Mouse (Mus musculus): Measurements from ENCODE around the gene Hspa2. TPM values are rescaled to one million over a fixed set of nuclear protein-coding genes. Genes with fewer than 3 reads are reported as not detected.

Hspa2 gene
- polyA plus RNA-seq, 1 experiment from 2014 or later: 4.9 TPM

- DNase-seq (ENCODE audit: low spot score): peak; percentile 85
- under 1% methylated on average over 61 of the region's 63 CpGs for WGBS
- Histone ChIP-seq H3K36me3 (no peaks in the 10 kb centered on the region), H3K27ac (replicated peaks) (peak overlapping the region; percentile 100), H3K9me3 (replicated peaks) (no peaks in the 10 kb centered on the region), H3K4me3 (peak overlapping the region; percentile 94), H3K27me3 (ENCODE audit: low read depth, poor library complexity, severe bottlenecking) (no peaks in the 10 kb centered on the region), H3K4me1 (peaks cover 57% of the 10 kb centered on the region)
Observed at GRCm38 (mm10) chr12:76370831-76371571, 33.0 kb upstream of the Hspa2 start.

- Histone ChIP-seq H3K4me1 (peaks cover 48% of the 10 kb centered on the region), H3K27me3 (ENCODE audit: low read depth, poor library complexity, severe bottlenecking) (no peaks in the 10 kb centered on the region), H3K9me3 (replicated peaks) (no peaks in the 10 kb centered on the region), H3K36me3 (no peaks in the 10 kb centered on the region), H3K4me3 (peak overlapping the region; percentile 94), H3K27ac (replicated peaks) (no peak overlapping the region)
- DNase-seq (ENCODE audit: low spot score): no peak
- 49% methylated on average over 7 of the region's 7 CpGs for WGBS
Observed at GRCm38 (mm10) chr12:76372046-76372445, 31.9 kb upstream of the Hspa2 start.

- Histone ChIP-seq H3K27ac (replicated peaks) (no peak overlapping the region), H3K36me3 (no peaks in the 10 kb centered on the region), H3K27me3 (ENCODE audit: low read depth, poor library complexity, severe bottlenecking) (no peaks in the 10 kb centered on the region), H3K4me3 (no peak overlapping the region; the same call in 1 of the 2 replicates), H3K4me1 (peaks cover 39% of the 10 kb centered on the region), H3K9me3 (replicated peaks) (no peaks in the 10 kb centered on the region)
- DNase-seq (ENCODE audit: low spot score): no peak
- WGBS: 70% methylated on average over 6 of the region's 7 CpGs
Observed at GRCm38 (mm10) chr12:76372881-76373818, 30.8 kb upstream of the Hspa2 start.

GRCm38 (mm10) chr12:76373991-76374390 is 30.0 kb upstream of the Hspa2 start:
- DNase-seq (ENCODE audit: low spot score): no peak
- Histone ChIP-seq H3K4me3 (no peak overlapping the region), H3K27ac (replicated peaks) (no peak overlapping the region), H3K9me3 (replicated peaks) (no peaks in the 10 kb centered on the region), H3K4me1 (peaks cover 31% of the 10 kb centered on the region), H3K27me3 (ENCODE audit: low read depth, poor library complexity, severe bottlenecking) (no peaks in the 10 kb centered on the region), H3K36me3 (no peaks in the 10 kb centered on the region)
- WGBS: 85% methylated on average over 6 of the region's 6 CpGs

- no peak overlapping the region for H3K4me3 ChIP-seq
- 90% methylated on average over 4 of the region's 4 CpGs for WGBS
- no peak for DNase-seq (ENCODE audit: low spot score)
- H3K4me1 ChIP-seq: peaks cover 30% of the 10 kb centered on the region
- H3K27me3 ChIP-seq (ENCODE audit: low read depth, poor library complexity, severe bottlenecking): no peaks in the 10 kb centered on the region
- no peak overlapping the region for H3K27ac ChIP-seq (replicated peaks)
- H3K9me3 ChIP-seq (replicated peaks): no peaks in the 10 kb centered on the region
- H3K36me3 ChIP-seq: no peaks in the 10 kb centered on the region
Observed at GRCm38 (mm10) chr12:76374911-76375310, 29.1 kb upstream of the Hspa2 start.

- Histone ChIP-seq H3K4me3 (no peak overlapping the region), H3K27me3 (ENCODE audit: low read depth, poor library complexity, severe bottlenecking) (no peaks in the 10 kb centered on the region), H3K36me3 (peaks cover 4% of the 10 kb centered on the region), H3K4me1 (peaks cover 27% of the 10 kb centered on the region), H3K9me3 (replicated peaks) (no peaks in the 10 kb centered on the region), H3K27ac (replicated peaks) (no peak overlapping the region)
- no peak for DNase-seq (ENCODE audit: low spot score)
- WGBS: 94% methylated on average over 3 of the region's 3 CpGs
Observed at GRCm38 (mm10) chr12:76375506-76375905, 28.5 kb upstream of the Hspa2 start.

GRCm38 (mm10) chr12:76376649-76377048 is 27.3 kb upstream of the Hspa2 start:
- Histone ChIP-seq H3K27me3 (ENCODE audit: low read depth, poor library complexity, severe bottlenecking) (no peaks in the 10 kb centered on the region), H3K9me3 (replicated peaks) (no peaks in the 10 kb centered on the region), H3K4me3 (no peak overlapping the region), H3K4me1 (peaks cover 24% of the 10 kb centered on the region), H3K27ac (replicated peaks) (no peak overlapping the region; the same call in 1 of the 2 replicates), H3K36me3 (peaks cover 14% of the 10 kb centered on the region)
- 52% methylated on average over 7 of the region's 7 CpGs for WGBS
- DNase-seq (ENCODE audit: low spot score): no peak

GRCm38 (mm10) chr12:76377059-76377458 is 26.9 kb upstream of the Hspa2 start:
- 97% methylated on average over 6 of the region's 6 CpGs for WGBS
- H3K9me3 ChIP-seq (replicated peaks): no peaks in the 10 kb centered on the region
- H3K4me1 ChIP-seq: peaks cover 20% of the 10 kb centered on the region
- H3K4me3 ChIP-seq: no peak overlapping the region
- H3K27ac ChIP-seq (replicated peaks): no peak overlapping the region
- peaks cover 14% of the 10 kb centered on the region for H3K36me3 ChIP-seq
- no peak for DNase-seq (ENCODE audit: low spot score)
- no peaks in the 10 kb centered on the region for H3K27me3 ChIP-seq (ENCODE audit: low read depth, poor library complexity, severe bottlenecking)

- peaks cover 16% of the 10 kb centered on the region for H3K36me3 ChIP-seq
- H3K27ac ChIP-seq (replicated peaks): no peak overlapping the region
- H3K27me3 ChIP-seq (ENCODE audit: low read depth, poor library complexity, severe bottlenecking): no peaks in the 10 kb centered on the region
- H3K4me1 ChIP-seq: peaks cover 13% of the 10 kb centered on the region
- H3K4me3 ChIP-seq: no peak overlapping the region
- H3K9me3 ChIP-seq (replicated peaks): no peaks in the 10 kb centered on the region
- DNase-seq (ENCODE audit: low spot score): no peak
- 92% methylated on average over 3 of the region's 3 CpGs for WGBS
Observed at GRCm38 (mm10) chr12:76377726-76378125, 26.2 kb upstream of the Hspa2 start.

- Histone ChIP-seq H3K9me3 (replicated peaks) (no peaks in the 10 kb centered on the region), H3K36me3 (peaks cover 24% of the 10 kb centered on the region), H3K4me1 (peaks cover 9% of the 10 kb centered on the region; the same call in 1 of the 2 replicates), H3K27ac (replicated peaks) (no peak overlapping the region), H3K4me3 (no peak overlapping the region), H3K27me3 (ENCODE audit: low read depth, poor library complexity, severe bottlenecking) (no peaks in the 10 kb centered on the region)
- WGBS: 92% methylated on average over 5 of the region's 5 CpGs
- DNase-seq (ENCODE audit: low spot score): no peak
Observed at GRCm38 (mm10) chr12:76378556-76378955, 25.4 kb upstream of the Hspa2 start.

- Histone ChIP-seq H3K9me3 (replicated peaks) (no peaks in the 10 kb centered on the region), H3K36me3 (peaks cover 37% of the 10 kb centered on the region), H3K27me3 (ENCODE audit: low read depth, poor library complexity, severe bottlenecking) (no peaks in the 10 kb centered on the region), H3K4me3 (no peak overlapping the region), H3K27ac (replicated peaks) (no peak overlapping the region), H3K4me1 (peaks cover 3% of the 10 kb centered on the region; the same call in 1 of the 2 replicates)
- DNase-seq (ENCODE audit: low spot score): no peak
- 91% methylated on average over 7 of the region's 7 CpGs for WGBS
Observed at GRCm38 (mm10) chr12:76380151-76380550, 23.8 kb upstream of the Hspa2 start.

- Histone ChIP-seq H3K36me3 (peaks cover 73% of the 10 kb centered on the region), H3K27ac (replicated peaks) (no peak overlapping the region), H3K27me3 (ENCODE audit: low read depth, poor library complexity, severe bottlenecking) (no peaks in the 10 kb centered on the region), H3K9me3 (replicated peaks) (no peaks in the 10 kb centered on the region), H3K4me3 (no peak overlapping the region), H3K4me1 (no peaks in the 10 kb centered on the region)
- DNase-seq (ENCODE audit: low spot score): no peak
- WGBS: 96% methylated on average over 8 of the region's 8 CpGs
Observed at GRCm38 (mm10) chr12:76385342-76385741, 18.6 kb upstream of the Hspa2 start.

- no peaks in the 10 kb centered on the region for H3K9me3 ChIP-seq (replicated peaks)
- H3K36me3 ChIP-seq: peaks cover 59% of the 10 kb centered on the region
- no peak overlapping the region for H3K27ac ChIP-seq (replicated peaks)
- no peak for DNase-seq (ENCODE audit: low spot score)
- no peak overlapping the region for H3K4me3 ChIP-seq
- no peaks in the 10 kb centered on the region for H3K4me1 ChIP-seq
- WGBS: 91% methylated on average over 11 of the region's 11 CpGs
- H3K27me3 ChIP-seq (ENCODE audit: low read depth, poor library complexity, severe bottlenecking): no peaks in the 10 kb centered on the region
Observed at GRCm38 (mm10) chr12:76388794-76389193, 15.2 kb upstream of the Hspa2 start.
